Mouse (Mus musculus): Measurements from ENCODE around the gene Tipin. TPM values are rescaled to one million over a fixed set of nuclear protein-coding genes. Genes with fewer than 3 reads are reported as not detected.

The Tipin gene
- polyA plus RNA-seq, 1 experiment from 2014 or later: 110 TPM

Other genes starting within 250 kb of the Tipin start
- not detected in 2 replicates for gene Lctl, start 164.4 kb upstream of the Tipin start, polyA plus RNA-seq (2015; fragmentation: Nextera tagmentation; extraction: Ambion mirVana)
- 9.3 and 10.9 TPM in 2 replicates for gene Zwilch, start 108.5 kb upstream of the Tipin start, polyA plus RNA-seq (2015; fragmentation: Nextera tagmentation; extraction: Ambion mirVana)
- gene Rpl4, start 108.2 kb upstream of the Tipin start, polyA plus RNA-seq (2015; fragmentation: Nextera tagmentation; extraction: Ambion mirVana): 668 and 675 TPM in 2 replicates
- gene Snapc5, start 102.3 kb upstream of the Tipin start, polyA plus RNA-seq (2015; fragmentation: Nextera tagmentation; extraction: Ambion mirVana): 39.2 and 44.9 TPM in 2 replicates
- gene Uchl4, start 46.4 kb upstream of the Tipin start, polyA plus RNA-seq (2015; fragmentation: Nextera tagmentation; extraction: Ambion mirVana): 2.8 and 3.7 TPM in 2 replicates
- gene Map2k1, start 27.9 kb upstream of the Tipin start, polyA plus RNA-seq (2015; fragmentation: Nextera tagmentation; extraction: Ambion mirVana): 41.6 and 46.6 TPM in 2 replicates
- gene Dis3l, start 59.7 kb downstream of the Tipin start, polyA plus RNA-seq (2015; fragmentation: Nextera tagmentation; extraction: Ambion mirVana): 21.6 and 22.5 TPM in 2 replicates
- 9.4 and 10.2 TPM in 2 replicates for gene Megf11, start 104.0 kb downstream of the Tipin start, polyA plus RNA-seq (2015; fragmentation: Nextera tagmentation; extraction: Ambion mirVana)

Measured in midbrain, embryonic 13.5 days (tissue).